Mouse (Mus musculus): ENCODE data around the gene Kcnip4. TPM values are rescaled to one million over a fixed set of nuclear protein-coding genes. Genes with fewer than 3 reads are reported as not detected.

The Kcnip4 gene
- polyA plus RNA-seq, 1 experiment: not detected

- no peak for TF ChIP-seq CTCF (IDR thresholded peaks at IDR 0.05; ENCODE audit: extremely low read depth, insufficient read depth, insufficient read length, insufficient replicate concordance)
- no peak for TF ChIP-seq POLR2A (IDR thresholded peaks at IDR 0.05; ENCODE audit: low read depth, low read length)
- no peak for DNase-seq (ENCODE audit: low read depth in 1 of 2, low spot score in 2 of 2)
- H3K27me3 ChIP-seq (ENCODE audit: control insufficient read depth, insufficient read depth, low read length): no peaks in the 10 kb centered on the region
- no peaks in the 10 kb centered on the region for H3K4me1 ChIP-seq (ENCODE audit: control insufficient read depth, insufficient read depth, insufficient read length)
- no peak overlapping the region for H3K4me3 ChIP-seq (ENCODE audit: extremely low read depth, insufficient read depth, insufficient read length)
- no peak overlapping the region for H3K27ac ChIP-seq (ENCODE audit: insufficient read depth, low read length)
- no peaks in the 10 kb centered on the region for H3K36me3 ChIP-seq (ENCODE audit: control insufficient read depth, insufficient read depth, low read length)
Observed at GRCm38 (mm10) chr5:49271864-49272263, 252.8 kb downstream of the Kcnip4 start.

- Histone ChIP-seq H3K27me3 (ENCODE audit: control insufficient read depth, insufficient read depth, low read length) (no peaks in the 10 kb centered on the region), H3K27ac (ENCODE audit: insufficient read depth, low read length) (no peak overlapping the region), H3K4me1 (ENCODE audit: control insufficient read depth, insufficient read depth, insufficient read length) (no peaks in the 10 kb centered on the region), H3K36me3 (ENCODE audit: control insufficient read depth, insufficient read depth, low read length) (no peaks in the 10 kb centered on the region), H3K4me3 (ENCODE audit: extremely low read depth, insufficient read depth, insufficient read length) (no peak overlapping the region)
- DNase-seq (ENCODE audit: low read depth in 1 of 2, low spot score in 2 of 2): no peak
- TF ChIP-seq CTCF (IDR thresholded peaks at IDR 0.05; ENCODE audit: extremely low read depth, insufficient read depth, insufficient read length, insufficient replicate concordance): no peak
- TF ChIP-seq POLR2A (IDR thresholded peaks at IDR 0.05; ENCODE audit: low read depth, low read length): no peak
- 80% methylated on average over 8 of the region's 8 CpGs for WGBS
Observed at GRCm38 (mm10) chr5:49268807-49269206, 255.9 kb downstream of the Kcnip4 start.

GRCm38 (mm10) chr5:49259356-49259755 is 265.4 kb downstream of the Kcnip4 start:
- H3K27me3 ChIP-seq (ENCODE audit: control insufficient read depth, insufficient read depth, low read length): no peaks in the 10 kb centered on the region
- 79% methylated on average over 4 of the region's 4 CpGs for WGBS
- DNase-seq (ENCODE audit: low read depth in 1 of 2, low spot score in 2 of 2): no peak
- TF ChIP-seq CTCF (IDR thresholded peaks at IDR 0.05; ENCODE audit: extremely low read depth, insufficient read depth, insufficient read length, insufficient replicate concordance) (no peak), POLR2A (IDR thresholded peaks at IDR 0.05; ENCODE audit: low read depth, low read length) (no peak)
- no peak overlapping the region for H3K27ac ChIP-seq (ENCODE audit: insufficient read depth, low read length)
- no peaks in the 10 kb centered on the region for H3K36me3 ChIP-seq (ENCODE audit: control insufficient read depth, insufficient read depth, low read length)
- no peaks in the 10 kb centered on the region for H3K4me1 ChIP-seq (ENCODE audit: control insufficient read depth, insufficient read depth, insufficient read length)
- H3K4me3 ChIP-seq (ENCODE audit: extremely low read depth, insufficient read depth, insufficient read length): no peak overlapping the region

GRCm38 (mm10) chr5:49256850-49257249 is 267.9 kb downstream of the Kcnip4 start:
- no peak overlapping the region for H3K4me3 ChIP-seq (ENCODE audit: extremely low read depth, insufficient read depth, insufficient read length)
- H3K36me3 ChIP-seq (ENCODE audit: control insufficient read depth, insufficient read depth, low read length): no peaks in the 10 kb centered on the region
- H3K27ac ChIP-seq (ENCODE audit: insufficient read depth, low read length): no peak overlapping the region
- no peaks in the 10 kb centered on the region for H3K27me3 ChIP-seq (ENCODE audit: control insufficient read depth, insufficient read depth, low read length)
- TF ChIP-seq CTCF (IDR thresholded peaks at IDR 0.05; ENCODE audit: extremely low read depth, insufficient read depth, insufficient read length, insufficient replicate concordance): no peak
- TF ChIP-seq POLR2A (IDR thresholded peaks at IDR 0.05; ENCODE audit: low read depth, low read length): no peak
- WGBS: 84% methylated on average over 3 of the region's 3 CpGs
- H3K4me1 ChIP-seq (ENCODE audit: control insufficient read depth, insufficient read depth, insufficient read length): no peaks in the 10 kb centered on the region
- DNase-seq (ENCODE audit: low read depth in 1 of 2, low spot score in 2 of 2): no peak

GRCm38 (mm10) chr5:49255983-49256382 is 268.7 kb downstream of the Kcnip4 start:
- H3K27me3 ChIP-seq (ENCODE audit: control insufficient read depth, insufficient read depth, low read length): no peaks in the 10 kb centered on the region
- no peak overlapping the region for H3K27ac ChIP-seq (ENCODE audit: insufficient read depth, low read length)
- TF ChIP-seq CTCF (IDR thresholded peaks at IDR 0.05; ENCODE audit: extremely low read depth, insufficient read depth, insufficient read length, insufficient replicate concordance): no peak
- no peak for TF ChIP-seq POLR2A (IDR thresholded peaks at IDR 0.05; ENCODE audit: low read depth, low read length)
- no peaks in the 10 kb centered on the region for H3K36me3 ChIP-seq (ENCODE audit: control insufficient read depth, insufficient read depth, low read length)
- no peaks in the 10 kb centered on the region for H3K4me1 ChIP-seq (ENCODE audit: control insufficient read depth, insufficient read depth, insufficient read length)
- DNase-seq (ENCODE audit: low read depth in 1 of 2, low spot score in 2 of 2): no peak
- WGBS: 74% methylated on average over 4 of the region's 4 CpGs
- H3K4me3 ChIP-seq (ENCODE audit: extremely low read depth, insufficient read depth, insufficient read length): no peak overlapping the region

- no peaks in the 10 kb centered on the region for H3K4me1 ChIP-seq (ENCODE audit: control insufficient read depth, insufficient read depth, insufficient read length)
- WGBS: 81% methylated on average over 2 of the region's 2 CpGs
- H3K27ac ChIP-seq (ENCODE audit: insufficient read depth, low read length): no peak overlapping the region
- H3K36me3 ChIP-seq (ENCODE audit: control insufficient read depth, insufficient read depth, low read length): no peaks in the 10 kb centered on the region
- no peak for DNase-seq (ENCODE audit: low read depth in 1 of 2, low spot score in 2 of 2)
- no peak overlapping the region for H3K4me3 ChIP-seq (ENCODE audit: extremely low read depth, insufficient read depth, insufficient read length)
- no peaks in the 10 kb centered on the region for H3K27me3 ChIP-seq (ENCODE audit: control insufficient read depth, insufficient read depth, low read length)
- TF ChIP-seq POLR2A (IDR thresholded peaks at IDR 0.05; ENCODE audit: low read depth, low read length) (no peak), CTCF (IDR thresholded peaks at IDR 0.05; ENCODE audit: extremely low read depth, insufficient read depth, insufficient read length, insufficient replicate concordance) (no peak)
Observed at GRCm38 (mm10) chr5:49247081-49247480, 277.6 kb downstream of the Kcnip4 start.

- no peaks in the 10 kb centered on the region for H3K36me3 ChIP-seq (ENCODE audit: control insufficient read depth, insufficient read depth, low read length)
- no peak for TF ChIP-seq CTCF (IDR thresholded peaks at IDR 0.05; ENCODE audit: extremely low read depth, insufficient read depth, insufficient read length, insufficient replicate concordance)
- no peak for TF ChIP-seq POLR2A (IDR thresholded peaks at IDR 0.05; ENCODE audit: low read depth, low read length)
- no peak for DNase-seq (ENCODE audit: low read depth in 1 of 2, low spot score in 2 of 2)
- no peak overlapping the region for H3K4me3 ChIP-seq (ENCODE audit: extremely low read depth, insufficient read depth, insufficient read length)
- no peak overlapping the region for H3K27ac ChIP-seq (ENCODE audit: insufficient read depth, low read length)
- WGBS: 81% methylated on average over 4 of the region's 4 CpGs
- no peaks in the 10 kb centered on the region for H3K27me3 ChIP-seq (ENCODE audit: control insufficient read depth, insufficient read depth, low read length)
- no peaks in the 10 kb centered on the region for H3K4me1 ChIP-seq (ENCODE audit: control insufficient read depth, insufficient read depth, insufficient read length)
Observed at GRCm38 (mm10) chr5:49244414-49244813, 280.3 kb downstream of the Kcnip4 start.
